Mouse (Mus musculus): ENCODE results near the gene Gmeb2.

Gene Gmeb2

GRCm38 (mm10) chr2:181276766-181277165 lies 11.1 kb downstream of the Gmeb2 start:
- DNase-seq (ENCODE audit: low read depth, low spot score) = no peak

GRCm38 (mm10) chr2:181274639-181275038 lies 13.2 kb downstream of the Gmeb2 start:
- no peak for DNase-seq (ENCODE audit: low read depth, low spot score)

GRCm38 (mm10) chr2:181273829-181274228 lies 14.0 kb downstream of the Gmeb2 start:
- DNase-seq (ENCODE audit: low read depth, low spot score) = no peak

GRCm38 (mm10) chr2:181272092-181272491 lies 15.7 kb downstream of the Gmeb2 start:
- no peak for DNase-seq (ENCODE audit: low read depth, low spot score)

- no peak for DNase-seq (ENCODE audit: low read depth, low spot score)
These were observed 21.0 kb downstream of the Gmeb2 start for GRCm38 (mm10) chr2:181266839-181267238.

- DNase-seq (ENCODE audit: low read depth, low spot score) = no peak
These were observed 34.6 kb downstream of the Gmeb2 start for GRCm38 (mm10) chr2:181253248-181253647.

- no peak for DNase-seq (ENCODE audit: low read depth, low spot score)
These were observed 36.0 kb downstream of the Gmeb2 start for GRCm38 (mm10) chr2:181251841-181252240.

GRCm38 (mm10) chr2:181249217-181249616 lies 38.6 kb downstream of the Gmeb2 start:
- no peak for DNase-seq (ENCODE audit: low read depth, low spot score)

GRCm38 (mm10) chr2:181245031-181245430 lies 42.8 kb downstream of the Gmeb2 start:
- no peak for DNase-seq (ENCODE audit: low read depth, low spot score)

- DNase-seq (ENCODE audit: low read depth, low spot score) = peak; percentile 40
These were observed 44.0 kb downstream of the Gmeb2 start for GRCm38 (mm10) chr2:181243706-181244394.

- no peak for DNase-seq (ENCODE audit: low read depth, low spot score)
These were observed 45.5 kb downstream of the Gmeb2 start for GRCm38 (mm10) chr2:181242314-181242665.

- peak; percentile 54 for DNase-seq (ENCODE audit: low read depth, low spot score)
These were observed 46.1 kb downstream of the Gmeb2 start, which contains the start of gene Helz2 for GRCm38 (mm10) chr2:181241602-181242313. TSS of gene Helz2 (minus strand) at chr2:181242027.

GRCm38 (mm10) chr2:181240806-181241440 lies 46.9 kb downstream of the Gmeb2 start:
- no peak for DNase-seq (ENCODE audit: low read depth, low spot score)

- no peak for DNase-seq (ENCODE audit: low read depth, low spot score)
These were observed 48.6 kb downstream of the Gmeb2 start for GRCm38 (mm10) chr2:181239261-181239660.

GRCm38 (mm10) chr2:181238861-181239260 lies 49.0 kb downstream of the Gmeb2 start:
- no peak for DNase-seq (ENCODE audit: low read depth, low spot score)

GRCm38 (mm10) chr2:181238091-181238610 lies 49.7 kb downstream of the Gmeb2 start:
- DNase-seq (ENCODE audit: low read depth, low spot score) = no peak

- no peak for DNase-seq (ENCODE audit: low read depth, low spot score)
These were observed 50.4 kb downstream of the Gmeb2 start for GRCm38 (mm10) chr2:181237251-181238014.

- no peak for DNase-seq (ENCODE audit: low read depth, low spot score)
These were observed 51.9 kb downstream of the Gmeb2 start for GRCm38 (mm10) chr2:181235681-181236566.

GRCm38 (mm10) chr2:181234680-181235079 lies 53.2 kb downstream of the Gmeb2 start:
- no peak for DNase-seq (ENCODE audit: low read depth, low spot score)

GRCm38 (mm10) chr2:181233443-181233842 lies 54.4 kb downstream of the Gmeb2 start:
- no peak for DNase-seq (ENCODE audit: low read depth, low spot score)

GRCm38 (mm10) chr2:181231171-181231570 lies 56.7 kb downstream of the Gmeb2 start:
- no peak for DNase-seq (ENCODE audit: low read depth, low spot score)

Measured in skeletal muscle tissue, adult 2 months (tissue).